Mouse (Mus musculus): ENCODE data around the gene Slc26a5.

Slc26a5 gene

GRCm38 (mm10) chr5:21813994-21814393, 51.4 kb downstream of the Slc26a5 start:
- ATAC-seq (ENCODE audit: insufficient number of reproducible peaks, low FRiP score, low TSS enrichment), result no peak

DNA sequence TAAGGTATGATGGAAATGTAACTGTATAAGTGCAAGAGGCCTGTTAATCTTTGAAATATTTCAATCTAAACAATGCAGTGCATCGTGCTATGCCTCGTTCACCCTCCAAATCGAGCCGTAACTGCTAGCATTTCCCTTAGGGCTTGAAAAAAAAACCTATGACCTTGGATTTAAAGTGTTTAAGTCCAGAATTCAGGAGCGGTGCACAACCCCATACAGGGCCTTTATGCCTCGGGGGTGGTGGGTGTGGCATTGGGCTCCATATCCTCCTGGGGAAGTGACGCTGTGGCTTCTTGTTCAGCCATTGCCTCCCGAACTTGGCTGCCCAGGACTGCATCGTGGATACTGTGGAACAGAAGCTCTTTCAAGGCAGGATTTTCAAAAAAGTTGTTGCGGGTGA, 54.5 kb downstream of the Slc26a5 start:
- no peak for ATAC-seq (ENCODE audit: insufficient number of reproducible peaks, low FRiP score, low TSS enrichment)

DNA sequence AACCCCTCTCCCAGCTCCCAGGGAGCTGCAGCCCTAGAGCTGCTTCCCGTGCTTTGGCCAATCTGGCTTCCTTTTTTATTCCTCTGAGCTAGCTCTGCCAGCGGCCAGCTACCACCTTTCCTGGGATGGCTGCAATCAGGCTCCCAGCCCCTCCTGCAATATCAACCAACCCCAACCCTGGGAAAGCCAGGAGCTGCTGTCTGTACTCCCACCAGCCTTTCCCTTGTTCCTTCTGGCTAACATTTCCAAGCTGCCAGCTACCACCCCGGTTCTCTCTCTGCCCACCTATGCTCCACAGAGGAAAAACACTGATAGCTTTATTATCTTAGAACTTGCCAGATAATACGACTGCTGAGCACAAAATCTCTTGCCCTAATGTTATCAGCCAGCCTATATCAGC, 60.6 kb downstream of the Slc26a5 start:
- ATAC-seq (ENCODE audit: insufficient number of reproducible peaks, low FRiP score, low TSS enrichment), result no peak

DNA sequence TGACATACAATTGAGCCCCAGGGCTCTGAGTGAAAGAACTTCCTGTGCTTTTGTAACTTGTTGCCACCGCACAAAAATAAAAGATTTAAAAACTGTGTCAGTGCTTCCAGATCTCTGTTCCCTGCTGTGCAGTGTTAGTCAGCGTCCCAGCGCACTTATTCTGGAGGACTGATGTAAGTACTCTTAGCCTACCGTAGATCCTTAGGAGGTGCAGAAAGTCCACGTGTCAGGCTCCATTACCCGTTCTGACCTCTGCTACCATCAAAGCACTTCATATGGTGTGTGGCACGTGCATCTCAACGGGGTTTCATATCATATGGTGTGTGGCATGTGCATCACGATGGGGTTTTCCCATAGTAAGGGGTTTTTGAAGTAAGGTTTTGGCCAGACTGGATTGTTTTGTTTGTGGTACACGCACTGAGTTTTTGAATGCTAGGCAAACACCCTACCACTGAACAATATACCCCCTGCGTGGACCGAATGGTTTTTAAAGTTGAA, 61.7 kb downstream of the Slc26a5 start:
- ATAC-seq (ENCODE audit: insufficient number of reproducible peaks, low FRiP score, low TSS enrichment), result no peak

- ATAC-seq (ENCODE audit: insufficient number of reproducible peaks, low FRiP score, low TSS enrichment), result no peak
Measured at GRCm38 (mm10) chr5:21802907-21803306, 62.5 kb downstream of the Slc26a5 start.

- no peak for ATAC-seq (ENCODE audit: insufficient number of reproducible peaks, low FRiP score, low TSS enrichment)
Measured at GRCm38 (mm10) chr5:21792166-21792565, 73.2 kb downstream of the Slc26a5 start.

GRCm38 (mm10) chr5:21789061-21789460, 76.3 kb downstream of the Slc26a5 start:
- ATAC-seq (ENCODE audit: insufficient number of reproducible peaks, low FRiP score, low TSS enrichment), result no peak

- no peak for ATAC-seq (ENCODE audit: insufficient number of reproducible peaks, low FRiP score, low TSS enrichment)
Measured at GRCm38 (mm10) chr5:21787186-21788105, 78.0 kb downstream of the Slc26a5 start.

DNA sequence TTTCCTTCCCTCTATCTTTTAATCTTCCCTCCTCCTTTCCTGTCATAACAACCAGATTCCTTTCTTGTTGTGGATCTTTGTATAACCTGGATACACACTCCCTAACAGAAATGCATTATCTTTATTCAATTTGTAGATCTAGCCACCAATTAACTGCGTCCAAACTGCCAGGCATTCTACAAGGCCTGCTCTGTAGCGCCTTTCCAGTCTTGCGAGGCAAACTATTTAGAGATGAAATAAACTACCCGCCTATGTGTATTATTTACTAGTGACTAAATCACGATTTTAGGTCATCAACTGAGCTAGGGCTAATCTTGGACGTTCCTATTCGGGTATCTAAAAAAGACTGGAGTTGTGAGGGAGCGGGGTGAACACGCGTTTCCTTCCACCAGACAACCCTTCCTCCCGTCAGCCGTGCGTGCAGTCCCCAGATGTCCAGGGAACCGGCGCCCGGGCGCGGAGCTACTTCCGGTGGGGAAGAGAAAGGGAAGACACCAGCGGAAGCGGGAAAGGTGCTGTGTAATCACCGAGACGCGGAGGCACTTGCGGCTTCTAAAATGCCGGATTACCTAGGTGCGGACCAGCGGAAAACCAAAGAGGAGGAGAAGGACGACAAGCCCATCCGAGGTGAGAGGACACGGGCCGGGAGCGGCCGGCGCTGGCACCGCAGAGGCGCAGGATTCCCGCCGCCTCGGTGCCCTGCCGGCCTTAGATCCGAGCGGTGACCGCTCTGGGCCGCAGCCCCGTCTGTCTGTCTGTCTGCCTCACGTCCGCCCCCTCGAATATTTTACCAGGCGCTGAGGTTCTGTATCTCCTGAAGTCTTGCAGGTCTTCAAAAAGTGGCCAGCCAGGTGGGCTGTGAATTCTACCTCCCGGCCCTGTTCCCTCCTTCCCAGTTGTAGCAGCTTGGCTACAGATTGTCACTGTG, 78.9 kb downstream of the Slc26a5 start:
- ATAC-seq (ENCODE audit: insufficient number of reproducible peaks, low FRiP score, low TSS enrichment), result peak; percentile 82

GRCm38 (mm10) chr5:21785776-21786175, 79.6 kb downstream of the Slc26a5 start:
- ATAC-seq (ENCODE audit: insufficient number of reproducible peaks, low FRiP score, low TSS enrichment), result no peak

DNA sequence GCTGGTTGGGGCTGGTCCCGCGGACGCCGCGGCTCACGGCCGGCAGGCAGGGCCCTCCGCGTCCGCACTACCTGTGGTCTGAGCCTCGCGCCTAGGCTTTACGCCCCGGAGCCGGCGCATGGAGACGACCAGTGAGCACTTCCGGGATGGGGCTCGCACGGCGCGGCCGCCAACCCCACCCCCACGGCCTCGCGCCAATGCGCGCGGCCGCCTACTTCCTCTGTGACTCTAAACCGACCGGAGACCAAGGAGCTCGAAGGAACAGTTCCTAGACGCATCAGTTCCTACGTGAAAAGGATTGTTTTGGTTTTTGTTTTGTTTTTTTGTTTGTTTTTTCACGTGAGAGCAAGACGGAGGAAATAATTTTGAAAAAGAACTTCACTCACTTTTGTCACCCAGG, 80.4 kb downstream of the Slc26a5 start, which contains the start of the genes Dnajc2 and Psmc2:
Gene Dnajc2 (minus strand): TSS at position 199 of the 400 bp plus-strand sequence.
Gene Psmc2 (plus strand): TSS at position 231 of the 400 bp plus-strand sequence.
- ATAC-seq (ENCODE audit: insufficient number of reproducible peaks, low FRiP score, low TSS enrichment), result peak; percentile 92

DNA sequence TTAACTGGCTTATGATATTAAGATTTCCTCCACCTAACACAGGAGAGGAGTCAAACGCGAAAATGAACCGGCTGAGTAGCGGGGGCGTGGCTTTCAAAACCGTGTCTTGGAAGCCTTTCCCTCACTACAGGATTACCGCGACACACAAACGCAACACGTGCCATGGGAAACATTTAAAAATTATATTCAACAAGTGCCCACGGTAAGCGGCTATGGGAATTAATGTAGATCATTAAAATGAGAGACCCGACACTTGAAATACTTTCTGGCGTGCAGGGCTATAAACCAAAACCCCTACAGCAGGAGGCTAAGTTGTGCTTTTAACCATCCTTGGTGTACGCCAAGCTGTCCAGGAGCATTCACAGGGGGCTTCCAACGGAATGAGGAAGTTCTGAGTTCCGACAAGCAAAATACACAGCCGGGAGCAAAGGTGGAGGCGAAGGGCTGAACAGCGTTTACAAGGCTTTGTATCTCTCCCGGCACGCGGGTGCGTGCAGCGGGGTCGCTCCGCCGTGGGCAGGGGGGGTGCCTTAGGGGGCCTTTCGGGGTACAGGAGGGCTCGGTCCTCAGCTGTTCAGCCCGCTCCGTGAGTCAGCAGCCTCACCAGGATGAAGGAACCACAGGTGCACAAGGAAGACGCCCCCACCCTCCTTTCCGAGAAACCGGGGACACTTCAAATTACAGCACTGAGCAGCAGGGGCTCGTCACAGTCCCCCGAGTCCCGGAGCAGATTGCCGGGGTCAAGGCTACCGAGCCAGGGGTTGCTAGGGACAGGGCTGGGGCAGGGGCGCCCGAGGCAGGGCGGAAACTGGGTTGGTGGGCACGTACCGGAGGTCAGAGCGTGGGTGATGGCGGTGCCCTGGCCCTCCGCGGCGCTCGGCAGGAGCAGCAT, 81.0 kb downstream of the Slc26a5 start:
- ATAC-seq (ENCODE audit: insufficient number of reproducible peaks, low FRiP score, low TSS enrichment), result peak; percentile 47

GRCm38 (mm10) chr5:21776491-21776890, 88.9 kb downstream of the Slc26a5 start:
- no peak for ATAC-seq (ENCODE audit: insufficient number of reproducible peaks, low FRiP score, low TSS enrichment)

DNA sequence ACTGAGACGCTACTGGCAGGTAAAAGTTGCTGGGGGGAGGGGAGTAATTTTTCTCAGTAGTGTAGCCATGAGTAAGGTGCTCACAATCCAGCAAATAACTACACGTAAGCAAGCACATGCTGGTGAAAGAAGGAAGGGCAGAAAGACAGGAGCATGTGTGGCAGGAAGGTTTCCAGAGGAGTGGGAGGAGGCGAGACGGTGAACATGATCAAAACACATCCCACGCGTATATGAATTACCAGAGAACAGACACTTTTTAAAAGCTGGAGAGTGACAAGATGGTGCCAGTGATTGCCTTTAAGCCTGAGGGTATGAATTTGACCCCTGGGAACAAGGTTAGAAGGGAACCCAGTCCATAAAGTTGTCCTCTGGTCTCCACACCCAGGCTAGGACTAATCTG, 95.6 kb downstream of the Slc26a5 start:
- no peak for ATAC-seq (ENCODE audit: insufficient number of reproducible peaks, low FRiP score, low TSS enrichment)

GRCm38 (mm10) chr5:21768506-21768905, 96.9 kb downstream of the Slc26a5 start:
- no peak for ATAC-seq (ENCODE audit: insufficient number of reproducible peaks, low FRiP score, low TSS enrichment)
